Mouse (Mus musculus) intestine, embryonic 14.5 days (tissue): ENCODE data around the gene Cux1. TPM values are rescaled to one million over a fixed set of nuclear protein-coding genes. Genes with fewer than 3 reads are reported as not detected.

ENCODE experiments used
- ATAC-seq: fragments of 200-750 bp; cut with Nextera tagmentation; replicated peaks from 2 replicates; pipeline ENCODE4 v1.8.0; 2017; ENCODE audit warnings: low read depth, moderate number of reproducible peaks, moderate TSS enrichment, moderate library complexity; ENCODE audit not compliant: low FRiP score, low TSS enrichment
- DNase-seq: peaks from one replicate; pipeline ENCODE4 v3.0.0-alpha.2; 2018; ENCODE audit warnings: low spot score
- H3K27ac ChIP-seq: fragments of 300-500 bp; sonication (generic); 2 replicates; pipeline ENCODE4 v1.5.1; 2014; ENCODE audit warnings: low read depth, mild to moderate bottlenecking, control low read depth
- H3K27me3 ChIP-seq: fragments of 300-500 bp; sonication (generic); replicated peaks from 2 replicates; pipeline ENCODE4 v1.6.1; 2014; ENCODE audit warnings: low read length, control low read depth; ENCODE audit not compliant: control insufficient read depth, insufficient read depth
- H3K36me3 ChIP-seq: fragments of 300-500 bp; sonication (generic); 2 replicates; pipeline ENCODE4 v1.6.1; 2014; ENCODE audit warnings: low read length, control low read depth; ENCODE audit not compliant: control insufficient read depth, insufficient read depth
- H3K4me1 ChIP-seq: fragments of 300-500 bp; sonication (generic); replicated peaks from 2 replicates; pipeline ENCODE4 v1.6.1; 2014; ENCODE audit warnings: low read length, control low read depth, mixed read lengths; ENCODE audit not compliant: control insufficient read depth, insufficient read depth
- H3K4me2 ChIP-seq: fragments of 300-500 bp; sonication (generic); 2 replicates; pipeline ENCODE4 v1.6.1; 2014; ENCODE audit warnings: low read length
- H3K4me3 ChIP-seq: fragments of 300-500 bp; sonication (generic); 2 replicates; pipeline ENCODE4 v1.5.1; 2014; ENCODE audit warnings: low read depth, low read length, control low read depth, mixed read lengths
- H3K9ac ChIP-seq: fragments of 300-500 bp; sonication (generic); 2 replicates; pipeline ENCODE4 v1.6.1; 2014; ENCODE audit warnings: mild to moderate bottlenecking, low read length
- H3K9me3 ChIP-seq: fragments of 300-500 bp; sonication (generic); 2 replicates; pipeline ENCODE4 v1.6.1; 2016; ENCODE audit warnings: low read length, control low read depth; ENCODE audit not compliant: control insufficient read depth
- whole genome bisulfite sequencing: fragments of 180-500 bp; shearing (Covaris S2); extraction: QIAGEN DNeasy Blood & Tissue Kit; methylation state at CpG from one replicate; pipeline ENCODE4 v1.1.7; 2014; 5-methylcytosine and 5-hydroxymethylcytosine counted together
- polyA plus RNA-seq: library from polyadenylated mRNA; unstranded; fragments of >200 nt; fragmentation: Nextera tagmentation; extraction: Ambion mirVana; gene quantifications from 2 replicates; pipeline ENCODE4 v1.2.1, GENCODE M21; 2014

Gene Cux1
- polyA plus RNA-seq, 1 experiment from 2014 or later, result 72.7 TPM

- no peak for ATAC-seq
- Histone ChIP-seq H3K4me2 (no peak overlapping the region), H3K9ac (no peak overlapping the region), H3K4me3 (no peak overlapping the region), H3K27me3 (no peaks in the 10 kb centered on the region), H3K27ac (no peak overlapping the region), H3K9me3 (no peaks in the 10 kb centered on the region), H3K4me1 (peaks cover 17% of the 10 kb centered on the region), H3K36me3 (no peaks in the 10 kb centered on the region)
- WGBS, result 73% methylated on average over 3 of the region's 3 CpGs
- no peak for DNase-seq
Measured at GRCm38 (mm10) chr5:136377101-136377500, 190.2 kb downstream of the Cux1 start.

GRCm38 (mm10) chr5:136375350-136375749 lies 191.9 kb downstream of the Cux1 start:
- Histone ChIP-seq H3K4me3 (no peak overlapping the region), H3K4me1 (peaks cover 17% of the 10 kb centered on the region), H3K36me3 (peaks cover 8% of the 10 kb centered on the region), H3K27ac (0 out of 2 replicates have a peak overlapping the region, but pooled peaks have one; percentile 20), H3K27me3 (no peaks in the 10 kb centered on the region), H3K9me3 (no peaks in the 10 kb centered on the region), H3K9ac (no peak overlapping the region), H3K4me2 (no peak overlapping the region)
- WGBS, result 48% methylated on average over 3 of the region's 3 CpGs
- DNase-seq (no peak), ATAC-seq (no peak)

- Histone ChIP-seq H3K4me3 (no peak overlapping the region), H3K27ac (no peak overlapping the region), H3K4me1 (peaks cover 17% of the 10 kb centered on the region), H3K27me3 (no peaks in the 10 kb centered on the region), H3K36me3 (peaks cover 39% of the 10 kb centered on the region), H3K4me2 (no peak overlapping the region), H3K9ac (no peak overlapping the region), H3K9me3 (no peaks in the 10 kb centered on the region)
- DNase-seq (no peak), ATAC-seq (no peak)
- WGBS, result 79% methylated on average over 3 of the region's 3 CpGs
Measured at GRCm38 (mm10) chr5:136372276-136372675, 195.0 kb downstream of the Cux1 start.

- no peak for ATAC-seq
- Histone ChIP-seq H3K27ac (no peak overlapping the region), H3K4me1 (no peaks in the 10 kb centered on the region), H3K27me3 (no peaks in the 10 kb centered on the region), H3K9ac (no peak overlapping the region), H3K9me3 (no peaks in the 10 kb centered on the region), H3K36me3 (peaks cover 60% of the 10 kb centered on the region), H3K4me3 (no peak overlapping the region), H3K4me2 (no peak overlapping the region)
- whole genome bisulfite sequencing, result 80% methylated on average over 7 of the region's 7 CpGs
- no peak for DNase-seq
Measured at GRCm38 (mm10) chr5:136363421-136363820, 203.9 kb downstream of the Cux1 start.

GRCm38 (mm10) chr5:136362473-136363230 lies 204.6 kb downstream of the Cux1 start:
- Histone ChIP-seq H3K27me3 (no peaks in the 10 kb centered on the region), H3K27ac (no peak overlapping the region), H3K4me2 (no peak overlapping the region), H3K9ac (no peak overlapping the region), H3K4me1 (no peaks in the 10 kb centered on the region), H3K36me3 (peaks cover 57% of the 10 kb centered on the region), H3K9me3 (no peaks in the 10 kb centered on the region), H3K4me3 (no peak overlapping the region)
- ATAC-seq, result no peak
- whole genome bisulfite sequencing, result 87% methylated on average over 6 of the region's 6 CpGs
- DNase-seq, result no peak

- Histone ChIP-seq H3K36me3 (peaks cover 56% of the 10 kb centered on the region), H3K4me3 (no peak overlapping the region), H3K27me3 (no peaks in the 10 kb centered on the region), H3K9ac (no peak overlapping the region), H3K4me2 (no peak overlapping the region), H3K4me1 (no peaks in the 10 kb centered on the region), H3K27ac (no peak overlapping the region), H3K9me3 (no peaks in the 10 kb centered on the region)
- DNase-seq (no peak), ATAC-seq (no peak)
- WGBS, result 90% methylated on average over 5 of the region's 5 CpGs
Measured at GRCm38 (mm10) chr5:136362021-136362420, 205.3 kb downstream of the Cux1 start.

GRCm38 (mm10) chr5:136357227-136357626 lies 210.1 kb downstream of the Cux1 start:
- DNase-seq (no peak), ATAC-seq (no peak)
- WGBS, result 80% methylated on average over 2 of the region's 2 CpGs
- Histone ChIP-seq H3K36me3 (peaks cover 44% of the 10 kb centered on the region), H3K27ac (no peak overlapping the region), H3K4me1 (0 out of 2 replicates have a peak, but pooled peaks cover 4% of the 10 kb centered on the region), H3K9ac (no peak overlapping the region), H3K27me3 (no peaks in the 10 kb centered on the region), H3K4me3 (no peak overlapping the region), H3K9me3 (no peaks in the 10 kb centered on the region), H3K4me2 (no peak overlapping the region)

GRCm38 (mm10) chr5:136355583-136356126 lies 211.6 kb downstream of the Cux1 start:
- H3K9me3 ChIP-seq, result no peaks in the 10 kb centered on the region
- H3K27ac ChIP-seq, result no peak overlapping the region
- ATAC-seq (no peak), DNase-seq (no peak)
- no peak overlapping the region for H3K4me3 ChIP-seq
- H3K4me1 ChIP-seq, result 0 out of 2 replicates have a peak, but pooled peaks cover 4% of the 10 kb centered on the region
- WGBS, result 81% methylated on average over 3 of the region's 3 CpGs
- H3K36me3 ChIP-seq, result peaks cover 39% of the 10 kb centered on the region
- H3K9ac ChIP-seq, result no peak overlapping the region
- no peak overlapping the region for H3K4me2 ChIP-seq
- no peaks in the 10 kb centered on the region for H3K27me3 ChIP-seq

GRCm38 (mm10) chr5:136354729-136355128 lies 212.6 kb downstream of the Cux1 start:
- H3K27ac ChIP-seq, result no peak overlapping the region
- H3K4me1 ChIP-seq, result 0 out of 2 replicates have a peak, but pooled peaks cover 4% of the 10 kb centered on the region
- H3K27me3 ChIP-seq, result no peaks in the 10 kb centered on the region
- peaks cover 40% of the 10 kb centered on the region for H3K36me3 ChIP-seq
- no peak for ATAC-seq
- H3K9me3 ChIP-seq, result no peaks in the 10 kb centered on the region
- no peak overlapping the region for H3K4me2 ChIP-seq
- no peak for DNase-seq
- no peak overlapping the region for H3K9ac ChIP-seq
- 82% methylated on average over 6 of the region's 6 CpGs for WGBS
- H3K4me3 ChIP-seq, result no peak overlapping the region
